In the genomic region with DNA sequence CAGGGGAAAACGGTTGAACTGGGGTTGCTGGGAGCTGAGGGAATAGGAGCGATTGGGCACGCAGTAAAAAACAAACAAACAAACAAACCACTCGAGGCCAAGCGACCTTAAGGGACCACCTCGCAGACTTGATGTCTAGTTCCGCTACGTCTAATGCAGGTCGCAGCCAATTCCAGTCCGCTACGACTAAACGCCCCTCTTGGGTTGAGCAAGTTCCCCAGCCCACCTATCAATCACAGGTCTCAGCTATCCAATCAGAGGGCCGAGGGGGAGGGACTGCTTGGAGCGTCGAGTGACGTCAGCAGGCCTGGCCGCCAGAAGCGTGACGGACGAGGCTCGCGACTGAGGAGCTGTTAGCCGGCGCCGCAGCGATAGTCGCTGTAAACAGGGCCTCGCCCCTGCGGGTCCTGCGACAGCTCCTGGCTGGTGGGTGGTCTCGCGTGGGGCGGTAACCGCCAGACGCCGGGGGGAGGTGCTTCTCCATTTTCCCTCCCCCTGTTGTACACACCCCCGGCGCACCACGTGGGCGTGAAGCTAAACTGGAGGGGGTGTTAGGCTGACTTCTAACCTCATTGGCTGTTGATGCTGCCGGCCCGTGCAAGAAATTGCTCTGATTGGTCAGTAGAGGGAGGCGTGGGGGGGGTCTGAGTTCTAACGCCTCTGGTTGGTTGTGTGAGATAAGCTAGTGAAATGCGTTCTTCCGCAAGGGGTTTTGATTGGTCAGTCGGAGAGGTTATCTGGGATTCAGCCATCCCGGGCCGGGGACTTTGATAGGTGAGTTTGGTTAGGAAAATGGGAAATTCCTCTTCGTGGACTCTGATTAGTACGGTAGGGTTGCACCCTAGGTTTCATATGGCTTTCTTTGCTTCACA, we compare ENCODE assay signal across 1 mouse cellular context.
TF ChIP-seq lines count a peak whose summit lies in the region.

Gene A730061H03Rik, minus strand, starts transcription at position 205 of the 872 bp plus-strand sequence.

TF ChIP-seq in MEL, 35 proteins besides CTCF, POLR2A, EP300 and RAD21 (continued from another document):
- TF ChIP-seq ZMIZ1 (IDR thresholded peaks at IDR 0.05; ENCODE audit: low read depth, low read length) = 0 out of 2 replicates have a peak, but pooled peaks have one; percentile 28
- peak; percentile 26; the same call in 1 of the 2 replicates for TF ChIP-seq ETS1 (IDR thresholded peaks at IDR 0.05; ENCODE audit: low read depth, low read length)
- TF ChIP-seq KAT2A (conservative IDR thresholded peaks at IDR 0.05; ENCODE audit: low read depth, low read length) = peak; percentile 41; the same call in 1 of the 2 replicates
- peak; percentile 77; the same call in 1 of the 2 replicates for TF ChIP-seq MYC (IDR thresholded peaks at IDR 0.05; ENCODE audit: low read depth, low read length)
- TF ChIP-seq MAZ (IDR thresholded peaks at IDR 0.05; ENCODE audit: low read depth, low read length) = peak; percentile 95
- TF ChIP-seq CHD1 (IDR thresholded peaks at IDR 0.05; ENCODE audit: low read depth, low read length) = no peak
- peak; percentile 70; the same call in 1 of the 2 replicates for TF ChIP-seq POLR2AphosphoS2 (IDR thresholded peaks at IDR 0.05; ENCODE audit: low read length)
- peak; percentile 72 for TF ChIP-seq HCFC1 (IDR thresholded peaks at IDR 0.05; ENCODE audit: low read depth, low read length)
- TF ChIP-seq GABPA (IDR thresholded peaks at IDR 0.05; ENCODE audit: low read depth, low read length) = no peak
- no peak for TF ChIP-seq JUND (IDR thresholded peaks at IDR 0.05; ENCODE audit: low read depth, low read length)
- TF ChIP-seq MYB (IDR thresholded peaks at IDR 0.05; ENCODE audit: low read depth, low read length) = 0 out of 2 replicates have a peak, but pooled peaks have one; percentile 14
- peak; percentile 90 for TF ChIP-seq USF1 (IDR thresholded peaks at IDR 0.05; ENCODE audit: low read depth, low read length)
- TF ChIP-seq ZKSCAN1 (IDR thresholded peaks at IDR 0.05; ENCODE audit: low read depth, low read length) = no peak
- TF ChIP-seq SMC3 (IDR thresholded peaks at IDR 0.05; ENCODE audit: low read depth, low read length) = no peak
- no peak for TF ChIP-seq TAL1 (IDR thresholded peaks at IDR 0.05; ENCODE audit: low read length)
- peak; percentile 61 for TF ChIP-seq NELFE (IDR thresholded peaks at IDR 0.05; ENCODE audit: low read depth, low read length)
- TF ChIP-seq POLR2AphosphoS5 (IDR thresholded peaks at IDR 0.05; ENCODE audit: borderline replicate concordance, low read depth, low read length) = no peak
- peak; percentile 51; the same call in 1 of the 2 replicates for TF ChIP-seq RCOR1 (IDR thresholded peaks at IDR 0.05; ENCODE audit: low read depth, low read length)
TF ChIP-seq in MEL: peak in this region for 22.
